Mouse (Mus musculus) E14TG2a.4 (cell line): ENCODE data around the gene Tsr2.

Experiments
- CTCF ChIP-seq: conservative IDR thresholded peaks from 2 replicates; pipeline ENCODE4 v1.5.1; 2014; ENCODE audit warnings: low read length
- NANOG ChIP-seq: IDR thresholded peaks from 2 replicates; pipeline ENCODE4 v1.6.1; 2014; ENCODE audit warnings: borderline replicate concordance, low read length, mixed read lengths
- POU5F1 ChIP-seq: IDR thresholded peaks from 2 replicates; pipeline ENCODE4 v1.6.1; 2014; ENCODE audit warnings: low read length, borderline replicate concordance

- no peak for TF ChIP-seq CTCF
- TF ChIP-seq NANOG: no peak
- TF ChIP-seq POU5F1: no peak
Measured at GRCm38 (mm10) chrX:151085599-151085998, 10.7 kb downstream of the Tsr2 start.
